Mouse (Mus musculus): ENCODE results near the gene Krtap28-13.

Krtap28-13 gene

DNA sequence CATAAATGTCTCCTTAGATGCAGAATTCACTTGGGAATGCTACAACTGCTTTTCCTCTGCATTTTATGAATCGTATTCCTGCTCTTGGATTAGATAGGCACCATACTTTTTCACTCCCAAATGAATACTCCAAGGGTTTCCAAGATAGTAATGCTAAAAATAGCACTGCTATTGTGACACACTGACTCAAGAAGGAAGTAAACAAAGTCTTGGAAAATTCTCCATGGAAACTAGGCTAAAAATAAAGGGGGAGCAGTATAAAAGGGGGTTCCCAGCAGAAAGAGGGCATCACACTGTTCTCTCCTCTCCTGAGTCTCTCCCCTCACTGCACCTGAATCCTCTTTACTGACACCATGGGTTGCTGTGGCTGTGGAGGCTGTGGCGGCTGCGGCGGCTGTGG lies at the start of gene Krtap28-13:
TSS of gene Krtap28-13 (plus strand) at position 288 of the 400 bp plus-strand sequence.
- DNase-seq (ENCODE audit: extremely low read depth, insufficient read length, low spot score) = no peak

GRCm38 (mm10) chr1:83014477-83014876 lies 46.3 kb upstream of the Krtap28-13 start:
- DNase-seq (ENCODE audit: extremely low read depth, insufficient read length, low spot score) = no peak

- no peak for DNase-seq (ENCODE audit: extremely low read depth, insufficient read length, low spot score)
Measured at GRCm38 (mm10) chr1:83015329-83015879, 45.3 kb upstream of the Krtap28-13 start.

- no peak for DNase-seq (ENCODE audit: extremely low read depth, insufficient read length, low spot score)
Measured at GRCm38 (mm10) chr1:83016556-83016955, 44.2 kb upstream of the Krtap28-13 start.

GRCm38 (mm10) chr1:83031950-83032349 lies 28.8 kb upstream of the Krtap28-13 start:
- no peak for DNase-seq (ENCODE audit: extremely low read depth, insufficient read length, low spot score)

DNA sequence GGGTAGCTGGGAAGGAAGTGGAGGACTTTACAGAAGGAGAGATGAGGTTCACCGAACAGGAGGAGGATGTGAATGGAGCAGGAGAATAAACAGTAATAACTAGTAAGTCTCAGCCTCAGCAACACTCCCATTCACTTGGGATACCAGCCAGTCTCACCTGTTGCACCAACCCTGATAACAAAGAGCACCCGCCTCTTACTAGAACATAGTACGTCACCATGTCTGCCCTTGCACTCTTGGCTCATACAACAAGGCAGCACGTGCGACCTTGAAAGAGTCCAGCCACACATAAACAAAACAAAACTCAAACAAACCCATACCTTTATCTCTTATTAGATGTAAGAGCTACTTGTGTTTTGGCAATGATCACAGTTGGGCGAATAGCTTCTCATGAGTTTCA lies 28.2 kb upstream of the Krtap28-13 start:
- DNase-seq (ENCODE audit: extremely low read depth, insufficient read length, low spot score) = no peak

- DNase-seq (ENCODE audit: extremely low read depth, insufficient read length, low spot score) = no peak
Measured at GRCm38 (mm10) chr1:83034509-83034908, 26.2 kb upstream of the Krtap28-13 start.

GRCm38 (mm10) chr1:83036892-83037667 lies 23.6 kb upstream of the Krtap28-13 start:
- DNase-seq (ENCODE audit: extremely low read depth, insufficient read length, low spot score) = no peak

DNA sequence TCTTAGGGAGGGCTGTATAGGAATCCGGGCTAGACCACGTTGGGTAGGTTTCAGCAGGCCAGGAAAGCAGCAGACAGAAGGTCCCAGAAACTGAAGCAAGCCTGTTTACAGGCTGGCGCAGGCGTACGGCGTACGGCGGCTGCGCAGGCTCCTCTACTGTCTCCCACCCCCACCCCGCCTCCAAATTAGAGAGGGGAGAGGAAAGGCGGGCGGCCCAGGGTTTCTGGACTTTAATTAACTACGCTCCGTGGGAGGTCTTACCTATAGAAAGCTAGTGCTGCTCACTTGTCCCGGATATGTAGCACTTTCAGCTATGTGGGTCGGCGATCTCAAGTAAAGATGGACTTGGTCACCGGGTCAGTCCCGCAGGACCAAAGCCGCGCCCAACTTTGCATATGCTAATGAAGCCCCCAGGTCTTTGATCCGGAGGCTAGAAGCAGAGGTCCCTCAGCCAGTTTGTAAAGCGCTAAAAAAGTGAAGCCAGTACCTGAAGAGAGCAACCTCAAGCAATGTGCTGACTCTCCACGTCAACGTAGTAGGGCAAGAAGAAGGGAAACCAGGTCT lies 22.5 kb upstream of the Krtap28-13 start, which contains the start of gene Slc19a3:
TSS of gene Slc19a3 (minus strand) at position 340 of the 564 bp plus-strand sequence.
- no peak for DNase-seq (ENCODE audit: extremely low read depth, insufficient read length, low spot score)

DNA sequence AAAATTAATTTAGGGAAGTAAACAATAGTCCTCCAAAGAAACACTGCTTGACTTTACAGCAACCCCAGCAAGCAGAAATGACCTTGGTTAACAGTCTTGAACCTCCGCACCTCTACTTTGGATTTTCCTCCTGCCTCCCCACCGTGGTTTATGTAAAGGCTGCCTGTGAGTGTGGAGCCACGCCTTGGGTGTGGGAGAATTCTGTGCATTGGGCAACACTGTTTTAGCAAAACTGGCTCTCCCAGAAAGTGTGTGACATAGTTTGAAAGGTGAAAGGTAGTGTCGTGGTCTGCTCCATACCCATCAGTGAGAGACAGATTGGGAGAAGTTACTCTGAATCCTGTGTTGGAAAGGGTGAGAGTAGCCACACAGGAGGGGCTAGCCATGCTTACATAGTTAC lies 21.6 kb upstream of the Krtap28-13 start:
- DNase-seq (ENCODE audit: extremely low read depth, insufficient read length, low spot score) = no peak

DNA sequence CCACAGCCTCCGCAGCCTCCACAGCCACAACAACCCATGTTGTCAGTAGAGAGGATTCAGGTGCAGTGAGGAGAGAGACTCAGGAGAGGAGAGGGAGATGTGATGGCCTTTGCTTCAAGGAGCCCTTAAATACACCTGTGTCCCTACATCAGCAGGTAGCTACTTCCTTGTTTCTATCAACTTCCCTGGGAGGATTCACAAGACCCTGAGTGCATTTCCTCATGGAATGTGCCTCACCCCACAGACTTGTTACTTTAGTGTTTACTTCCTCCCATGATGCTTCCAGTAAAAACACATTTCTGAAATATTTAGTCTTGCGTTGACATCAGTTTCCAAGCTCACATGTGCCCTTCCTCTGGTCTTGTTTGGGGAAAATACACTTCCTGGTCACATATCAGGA lies 18.4 kb upstream of the Krtap28-13 start, which contains the start of gene Krtap28-10:
TSS of gene Krtap28-10 (minus strand) at position 101 of the 400 bp plus-strand sequence.
- DNase-seq (ENCODE audit: extremely low read depth, insufficient read length, low spot score) = no peak

DNA sequence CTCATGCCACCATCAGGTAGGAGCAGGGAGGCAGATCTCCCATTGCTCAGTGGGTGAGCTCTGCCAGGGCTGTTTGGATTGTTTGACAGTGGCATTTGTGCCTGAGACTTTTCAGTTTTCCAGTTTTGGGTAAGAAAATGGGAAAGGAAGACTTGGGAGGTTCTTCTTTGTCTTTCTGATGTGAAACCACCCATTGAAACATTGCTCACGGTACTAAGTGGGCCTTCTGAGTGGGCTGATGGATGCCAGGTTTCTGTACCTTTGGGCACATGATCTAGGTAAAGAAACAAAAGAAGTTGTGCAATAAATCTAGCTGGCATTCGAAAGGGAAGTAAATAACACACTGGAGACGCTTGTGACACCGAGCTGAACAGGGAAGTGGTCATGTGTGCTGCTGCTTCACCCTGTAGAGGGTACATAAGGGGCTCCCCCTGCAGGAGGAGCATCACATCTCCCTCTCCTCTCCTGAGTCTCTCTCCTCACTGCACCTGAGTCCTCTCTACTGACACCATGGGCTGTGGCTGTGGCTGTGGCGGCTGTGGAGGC lies 15.8 kb upstream of the Krtap28-13 start, which contains the start of gene Gm47969:
TSS of gene Gm47969 (plus strand) at position 51 of the 546 bp plus-strand sequence.
- no peak for DNase-seq (ENCODE audit: extremely low read depth, insufficient read length, low spot score)

DNA sequence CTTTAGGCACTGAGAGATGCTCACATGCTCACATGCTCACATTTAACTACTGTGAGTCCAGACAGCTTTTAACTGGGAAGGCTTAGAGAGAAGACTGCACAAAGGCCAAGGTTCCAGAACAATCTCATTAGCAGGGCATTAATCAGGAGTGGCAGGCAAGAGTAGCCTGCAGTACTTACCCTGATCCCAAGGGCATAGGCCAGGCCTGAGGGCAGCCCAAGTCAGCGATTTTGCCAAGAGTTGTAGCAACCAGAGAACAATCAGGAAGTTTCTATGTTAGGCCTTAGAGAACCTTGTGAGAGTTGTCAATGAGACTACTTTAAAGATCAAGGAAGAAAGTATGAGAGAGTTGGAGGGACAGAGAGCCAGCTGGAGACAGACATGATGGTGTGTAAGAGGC lies 2.2 kb upstream of the Krtap28-13 start:
- no peak for DNase-seq (ENCODE audit: extremely low read depth, insufficient read length, low spot score)

GRCm38 (mm10) chr1:83059278-83059677 lies 1.5 kb upstream of the Krtap28-13 start, which contains the start of gene A030005K14Rik:
Gene A030005K14Rik (minus strand): TSS chr1:83059378.
- no peak for DNase-seq (ENCODE audit: extremely low read depth, insufficient read length, low spot score)

- no peak for DNase-seq (ENCODE audit: extremely low read depth, insufficient read length, low spot score)
Measured at GRCm38 (mm10) chr1:83064851-83065250, 4.1 kb downstream of the Krtap28-13 start.

GRCm38 (mm10) chr1:83066577-83066976 lies 5.8 kb downstream of the Krtap28-13 start:
- no peak for DNase-seq (ENCODE audit: extremely low read depth, insufficient read length, low spot score)

DNA sequence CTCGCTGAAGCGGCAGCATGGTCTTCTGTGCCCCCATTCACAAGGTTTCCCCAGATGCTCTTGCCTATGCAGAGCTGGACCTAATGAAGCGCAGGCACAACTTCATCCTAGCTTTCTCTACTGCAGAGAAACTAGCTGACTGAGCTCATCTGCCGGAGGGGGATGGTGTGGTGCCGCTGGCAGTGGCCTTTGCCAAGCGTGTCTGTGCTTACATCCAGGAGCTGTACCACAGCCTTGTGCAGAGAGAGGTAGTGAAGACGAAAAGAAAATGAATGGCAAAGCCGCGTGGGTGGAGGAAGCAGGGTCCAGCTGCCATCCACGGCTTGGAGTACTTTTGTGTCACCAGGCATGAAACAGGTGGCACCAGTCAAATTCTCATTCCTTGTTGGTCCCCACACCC lies 6.5 kb downstream of the Krtap28-13 start:
- no peak for DNase-seq (ENCODE audit: extremely low read depth, insufficient read length, low spot score)

DNA sequence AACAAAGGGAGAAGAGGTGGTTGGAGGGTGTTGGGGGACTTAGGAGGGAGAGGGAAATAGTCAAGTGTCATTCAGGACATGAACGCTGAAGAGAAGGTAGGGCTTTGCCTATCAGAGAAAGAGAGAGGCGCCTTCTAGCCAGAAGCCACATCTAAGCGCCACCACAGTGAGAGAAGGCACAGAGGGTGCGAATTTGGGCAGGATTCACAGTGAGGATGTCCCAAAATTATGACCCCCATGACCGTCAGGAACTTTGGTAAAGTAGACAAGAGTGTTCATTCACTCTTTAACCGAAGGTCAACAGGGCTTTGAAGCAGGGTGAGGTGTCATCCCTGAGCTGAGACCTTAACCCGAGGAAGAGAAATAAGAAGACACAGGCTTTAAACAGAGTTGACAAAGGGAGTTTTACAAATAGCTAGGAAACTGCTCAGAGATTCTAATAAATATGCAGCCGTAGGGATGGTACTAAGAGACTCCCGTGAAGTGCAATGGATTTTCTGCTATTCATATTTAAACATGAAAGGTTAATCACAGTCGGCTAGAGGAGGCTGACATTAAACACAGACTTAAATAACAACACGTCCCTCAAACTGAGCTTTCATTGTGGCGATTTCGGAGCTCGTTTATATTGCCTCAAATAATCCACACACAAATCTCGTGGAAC lies 14.9 kb downstream of the Krtap28-13 start:
- no peak for DNase-seq (ENCODE audit: extremely low read depth, insufficient read length, low spot score)

GRCm38 (mm10) chr1:83076190-83076917 lies 15.6 kb downstream of the Krtap28-13 start:
- no peak for DNase-seq (ENCODE audit: extremely low read depth, insufficient read length, low spot score)

DNA sequence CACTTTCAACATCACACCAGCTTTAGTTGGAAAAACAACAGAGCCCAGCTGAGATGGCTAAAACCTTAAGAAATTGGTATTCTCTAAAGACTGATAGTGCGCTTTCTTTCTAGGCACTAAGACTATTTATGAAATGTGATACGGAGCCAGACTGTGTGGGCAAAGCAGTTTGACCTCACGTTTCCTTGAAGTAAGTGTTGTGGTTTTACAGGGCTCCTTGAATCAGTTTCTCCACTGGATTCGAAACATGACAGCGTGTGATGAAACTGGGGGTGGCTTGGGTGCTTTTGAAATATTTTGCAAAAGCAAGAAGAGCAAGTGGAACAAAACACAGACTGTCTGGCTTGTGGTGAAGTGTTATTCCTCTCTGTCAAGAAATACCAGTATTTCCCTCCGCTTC lies 16.3 kb downstream of the Krtap28-13 start:
- DNase-seq (ENCODE audit: extremely low read depth, insufficient read length, low spot score) = no peak
